Mouse (Mus musculus): Measurements from ENCODE around the gene Elk3.

- no peak for TF ChIP-seq CTCF (IDR thresholded peaks at IDR 0.05; ENCODE audit: extremely low read depth, insufficient read length, insufficient replicate concordance, low read depth, low read length)
- TF ChIP-seq POLR2A (IDR thresholded peaks at IDR 0.05; ENCODE audit: low read depth, low read length): no peak
Observed at GRCm38 (mm10) chr10:93212699-93213098, 98.2 kb downstream of the Elk3 start.

Data from small intestine, adult 2 months (tissue).